Mouse (Mus musculus) limb, embryonic 13.5 days (tissue): Measurements from ENCODE around the gene C1qtnf6. TPM values are rescaled to one million over a fixed set of nuclear protein-coding genes. Genes with fewer than 3 reads are reported as not detected.
A peak's percentile ranks its signal among the peaks of the same experiment; 100 is the strongest.

Source experiments
- ATAC-seq: fragments of 200-750 bp; cut with Nextera tagmentation; 2 replicates; pipeline ENCODE4 v1.8.0; 2017; ENCODE audit warnings: low read depth, moderate number of reproducible peaks, moderate TSS enrichment; ENCODE audit not compliant: low FRiP score
- H3K27ac ChIP-seq: fragments of 300-500 bp; sonication (generic); 2 replicates; pipeline ENCODE4 v1.5.1; 2015; ENCODE audit warnings: inconsistent platforms, mild to moderate bottlenecking, moderate library complexity
- H3K27me3 ChIP-seq: fragments of 300-500 bp; sonication (generic); 2 replicates; pipeline ENCODE4 v1.6.1; 2015; ENCODE audit warnings: mild to moderate bottlenecking, inconsistent platforms
- H3K36me3 ChIP-seq: fragments of 300-500 bp; sonication (generic); 2 replicates; pipeline ENCODE4 v1.6.1; 2015; ENCODE audit warnings: inconsistent platforms, mild to moderate bottlenecking, moderate library complexity
- H3K4me1 ChIP-seq: fragments of 300-500 bp; sonication (generic); 2 replicates; pipeline ENCODE4 v1.6.1; 2015; ENCODE audit warnings: inconsistent platforms
- H3K4me2 ChIP-seq: fragments of 300-500 bp; sonication (generic); replicated peaks from 2 replicates; pipeline ENCODE4 v1.6.1; 2015; ENCODE audit warnings: inconsistent platforms, mild to moderate bottlenecking, moderate library complexity
- H3K4me3 ChIP-seq: fragments of 300-500 bp; sonication (generic); 2 replicates; pipeline ENCODE4 v1.5.1; 2015; ENCODE audit warnings: moderate library complexity, mild to moderate bottlenecking, inconsistent platforms
- H3K9ac ChIP-seq: fragments of 300-500 bp; sonication (generic); 2 replicates; pipeline ENCODE4 v1.6.1; 2015; ENCODE audit warnings: mild to moderate bottlenecking, inconsistent platforms
- H3K9me3 ChIP-seq: fragments of 300-500 bp; sonication (generic); 2 replicates; pipeline ENCODE4 v1.6.1; 2016; ENCODE audit warnings: inconsistent platforms
- WGBS: fragments of 180-500 bp; shearing (Covaris S2); methylation state at CpG from one replicate; pipeline ENCODE4 v1.1.7; 2015; 5-methylcytosine and 5-hydroxymethylcytosine counted together
- polyA plus RNA-seq: library from polyadenylated mRNA; unstranded; fragments of >200 nt; fragmentation: Nextera tagmentation; extraction: Ambion mirVana; gene quantifications from 2 replicates; pipeline ENCODE4 v1.2.1, GENCODE M21; 2015

C1qtnf6 gene
- polyA plus RNA-seq, 1 experiment from 2014 or later = 32.2 TPM

DNA sequence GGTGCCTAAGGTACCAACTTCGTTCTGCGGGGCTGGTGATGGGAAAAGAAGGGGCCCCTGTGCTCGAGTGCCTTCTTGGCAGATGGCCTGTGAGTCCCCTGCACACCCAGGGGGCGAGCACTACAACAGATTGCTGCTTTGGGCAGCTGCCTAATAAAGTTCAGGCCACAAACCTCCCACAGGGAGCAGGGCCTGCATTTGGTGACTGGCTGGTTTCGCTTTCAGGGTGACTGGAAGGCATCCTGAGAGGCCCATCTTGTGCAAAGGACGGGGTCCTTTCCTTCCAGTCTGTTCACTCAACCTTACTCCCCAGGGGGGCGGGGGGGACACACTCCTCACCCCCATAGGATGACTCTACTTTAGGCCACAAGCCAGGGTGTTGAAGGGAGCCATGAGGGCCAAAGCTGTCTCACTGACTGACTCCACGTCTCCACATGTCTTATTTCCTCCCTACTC, 21.1 kb downstream of the C1qtnf6 start:
- Histone ChIP-seq H3K4me3 (no peak overlapping the region), H3K36me3 (no peaks in the 10 kb centered on the region), H3K27ac (no peak overlapping the region; the same call in 1 of the 2 replicates), H3K9me3 (no peaks in the 10 kb centered on the region), H3K27me3 (no peaks in the 10 kb centered on the region), H3K4me2 (no peak overlapping the region), H3K9ac (peak overlapping the region; percentile 48; the same call in 1 of the 2 replicates), H3K4me1 (peaks cover 15% of the 10 kb centered on the region)
- WGBS = 52% methylated on average over 8 of the region's 8 CpGs
- ATAC-seq = no peak

DNA sequence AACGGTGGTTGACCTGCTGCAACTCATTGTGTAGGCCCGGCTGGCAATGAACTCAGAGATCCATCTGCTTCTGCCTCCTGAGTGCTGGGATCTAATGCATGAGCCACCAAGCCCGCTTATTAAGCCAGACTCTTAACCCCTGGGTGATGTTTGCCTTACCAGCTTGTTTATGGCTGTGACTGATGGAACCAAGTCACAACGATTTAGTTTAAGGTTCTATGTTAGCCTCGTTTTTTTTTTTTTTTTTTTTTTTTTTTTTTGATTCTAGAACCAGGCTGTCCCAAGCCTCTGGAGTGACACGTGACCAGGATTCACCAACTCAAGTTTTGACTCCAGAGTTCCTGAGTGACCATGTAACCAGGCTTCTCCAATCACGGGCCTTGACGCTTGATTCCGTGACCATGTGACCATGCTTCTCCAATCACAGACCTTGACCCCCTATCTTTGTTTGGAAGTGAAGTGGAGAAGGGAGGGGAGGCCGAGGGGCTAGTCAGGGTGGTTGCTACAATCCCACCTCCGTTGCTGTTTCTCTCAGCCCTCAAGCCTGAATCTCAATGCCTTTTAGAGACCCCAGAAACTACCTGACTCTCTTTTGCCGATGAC, 21.8 kb downstream of the C1qtnf6 start:
- H3K36me3 ChIP-seq = no peaks in the 10 kb centered on the region
- peaks cover 7% of the 10 kb centered on the region; the same call in 1 of the 2 replicates for H3K9me3 ChIP-seq
- no peak overlapping the region for H3K27ac ChIP-seq
- peak overlapping the region; percentile 48; the same call in 1 of the 2 replicates for H3K9ac ChIP-seq
- H3K27me3 ChIP-seq = no peaks in the 10 kb centered on the region
- no peak overlapping the region for H3K4me3 ChIP-seq
- no peak overlapping the region for H3K4me2 ChIP-seq
- H3K4me1 ChIP-seq = peaks cover 10% of the 10 kb centered on the region
- no peak for ATAC-seq
- WGBS = 48% methylated on average over 12 of the region's 12 CpGs

DNA sequence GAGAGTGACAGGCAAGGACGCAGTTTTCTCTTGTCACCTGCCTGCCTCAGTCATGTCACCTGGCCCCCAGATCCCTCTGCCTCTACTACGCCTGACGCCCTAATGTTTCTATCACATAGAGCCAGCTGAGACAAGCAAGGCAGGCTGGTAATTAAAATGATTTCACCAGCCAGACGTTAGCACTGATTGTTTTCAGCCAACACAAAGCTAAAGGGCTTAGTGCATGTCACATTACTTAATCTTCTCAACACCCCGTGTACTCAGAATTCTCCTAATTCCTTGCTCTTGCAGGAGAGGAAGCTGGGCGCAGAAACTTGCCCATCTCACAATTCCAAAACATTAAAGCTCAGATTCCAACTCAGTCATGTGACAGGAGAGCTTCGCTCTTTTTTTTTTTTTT, 22.8 kb downstream of the C1qtnf6 start:
- peaks cover 10% of the 10 kb centered on the region for H3K4me1 ChIP-seq
- no peak overlapping the region for H3K4me2 ChIP-seq
- H3K9ac ChIP-seq = no peak overlapping the region
- no peaks in the 10 kb centered on the region for H3K27me3 ChIP-seq
- H3K4me3 ChIP-seq = no peak overlapping the region
- 62% methylated on average over 7 of the region's 7 CpGs for WGBS
- no peak for ATAC-seq
- H3K27ac ChIP-seq = no peak overlapping the region
- H3K36me3 ChIP-seq = no peaks in the 10 kb centered on the region
- peaks cover 7% of the 10 kb centered on the region; the same call in 1 of the 2 replicates for H3K9me3 ChIP-seq

- Histone ChIP-seq H3K27ac (no peak overlapping the region), H3K27me3 (no peaks in the 10 kb centered on the region), H3K36me3 (no peaks in the 10 kb centered on the region), H3K4me3 (no peak overlapping the region), H3K9ac (no peak overlapping the region), H3K9me3 (peaks cover 7% of the 10 kb centered on the region; the same call in 1 of the 2 replicates), H3K4me2 (no peak overlapping the region), H3K4me1 (peaks cover 8% of the 10 kb centered on the region)
- 85% methylated on average over 3 of the region's 3 CpGs for WGBS
- ATAC-seq = no peak
Measured at GRCm38 (mm10) chr15:78505541-78505940, 25.7 kb downstream of the C1qtnf6 start.

DNA sequence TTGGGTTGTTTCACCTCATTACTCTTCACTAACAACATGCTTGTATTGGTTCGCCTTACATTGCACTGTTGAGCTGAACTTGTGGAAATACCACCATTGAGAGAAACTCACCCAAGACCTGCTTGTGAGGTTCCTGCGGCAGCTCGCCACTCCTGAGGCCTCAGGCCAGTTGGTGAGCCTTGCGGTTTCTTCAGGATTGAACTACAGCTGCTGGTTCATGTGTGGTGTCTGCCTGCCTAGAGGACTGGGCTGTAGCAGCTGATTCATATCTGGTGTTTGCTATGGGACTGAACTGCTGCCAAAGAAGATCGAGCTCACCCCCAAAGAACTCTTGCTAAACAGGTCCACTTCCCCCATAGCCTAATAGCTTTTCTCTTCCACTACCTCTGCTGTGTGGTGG, 26.4 kb downstream of the C1qtnf6 start:
- Histone ChIP-seq H3K4me1 (peaks cover 2% of the 10 kb centered on the region), H3K4me2 (no peak overlapping the region), H3K9ac (no peak overlapping the region), H3K9me3 (peaks cover 7% of the 10 kb centered on the region; the same call in 1 of the 2 replicates), H3K4me3 (no peak overlapping the region), H3K36me3 (no peaks in the 10 kb centered on the region), H3K27ac (no peak overlapping the region), H3K27me3 (no peaks in the 10 kb centered on the region)
- ATAC-seq = no peak
- whole genome bisulfite sequencing = 90% methylated on average over 5 of the region's 5 CpGs

DNA sequence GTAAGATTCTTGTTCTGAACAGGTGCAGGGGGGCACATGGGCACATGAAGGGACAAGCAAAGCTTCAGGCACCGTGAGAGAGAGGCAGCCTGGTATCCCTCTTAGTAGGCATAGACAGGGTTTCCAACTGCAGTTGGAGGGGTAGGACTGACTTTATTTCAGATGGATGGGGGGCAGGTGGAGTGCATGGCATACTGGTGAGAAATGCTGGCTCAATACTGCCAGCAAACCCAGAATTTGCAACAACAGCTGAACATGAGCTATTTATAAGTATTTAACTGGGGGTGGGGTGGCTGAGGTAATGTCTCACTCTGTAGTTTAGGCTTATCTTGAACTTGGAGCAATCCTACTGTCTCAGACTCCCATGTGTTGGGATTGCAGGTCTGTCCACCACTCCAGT, 27.2 kb downstream of the C1qtnf6 start:
- Histone ChIP-seq H3K9ac (no peak overlapping the region), H3K27me3 (no peaks in the 10 kb centered on the region), H3K4me3 (no peak overlapping the region), H3K4me2 (no peak overlapping the region), H3K36me3 (no peaks in the 10 kb centered on the region), H3K4me1 (no peaks in the 10 kb centered on the region; the same call in 1 of the 2 replicates), H3K9me3 (peaks cover 7% of the 10 kb centered on the region; the same call in 1 of the 2 replicates), H3K27ac (no peak overlapping the region)
- 72% methylated on average over 1 of the region's 1 CpGs for WGBS
- no peak for ATAC-seq

- WGBS = 72% methylated on average over 18 of the region's 18 CpGs
- no peak overlapping the region for H3K9ac ChIP-seq
- no peak for ATAC-seq
Measured at GRCm38 (mm10) chr15:78502437-78503132, 28.6 kb downstream of the C1qtnf6 start.

DNA sequence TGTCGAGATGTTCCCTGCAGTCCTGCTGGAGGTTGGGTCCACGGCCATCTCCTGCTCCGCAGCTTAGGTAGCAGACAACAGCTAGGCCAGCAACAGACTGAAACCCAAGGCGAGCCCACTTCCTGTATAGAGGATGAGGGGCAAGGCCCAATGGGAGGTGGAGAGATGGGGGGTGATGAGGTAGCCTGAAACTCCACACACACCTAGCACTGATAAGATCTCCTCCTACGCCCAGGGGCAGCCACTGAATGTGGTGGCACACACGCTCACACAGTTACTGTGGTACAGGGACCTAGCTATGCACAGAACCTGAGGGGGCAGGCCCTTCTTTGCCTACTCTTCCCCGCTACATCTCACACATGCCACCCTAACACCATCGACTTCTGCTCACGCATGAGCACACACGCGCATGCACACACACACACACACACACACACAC, 36.2 kb downstream of the C1qtnf6 start, which contains the start of gene Il2rb:
Gene Il2rb, minus strand, starts transcription at position 304 of the 439 bp plus-strand sequence.
- Histone ChIP-seq H3K27me3 (no peaks in the 10 kb centered on the region), H3K4me2 (no peak within 1 kb of the TSS), H3K9me3 (no peaks in the 10 kb centered on the region), H3K4me1 (peaks cover 3% of the 10 kb centered on the region), H3K27ac (no peak within 1 kb of the TSS), H3K36me3 (no peaks in the 10 kb centered on the region), H3K4me3 (no peak within 1 kb of the TSS), H3K9ac (no peak within 1 kb of the TSS)
- WGBS = 86% methylated on average over 11 of the region's 11 CpGs
- ATAC-seq = no peak

More at GRCm38 (mm10) chr15:78502437-78503132, 28.6 kb downstream of the C1qtnf6 start:
- H3K27ac ChIP-seq = no peak overlapping the region
- no peaks in the 10 kb centered on the region for H3K27me3 ChIP-seq
- no peak overlapping the region for H3K4me2 ChIP-seq
- no peak overlapping the region for H3K4me3 ChIP-seq
- H3K4me1 ChIP-seq = no peaks in the 10 kb centered on the region; the same call in 1 of the 2 replicates
- H3K9me3 ChIP-seq = peaks cover 7% of the 10 kb centered on the region; the same call in 1 of the 2 replicates
- no peaks in the 10 kb centered on the region for H3K36me3 ChIP-seq

- ATAC-seq = no peak
- no peaks in the 10 kb centered on the region for H3K9me3 ChIP-seq
- no peak overlapping the region for H3K4me3 ChIP-seq
- H3K27ac ChIP-seq = no peak overlapping the region
- peaks cover 9% of the 10 kb centered on the region for H3K4me1 ChIP-seq
- H3K36me3 ChIP-seq = no peaks in the 10 kb centered on the region
- 76% methylated on average over 10 of the region's 10 CpGs for WGBS
- no peaks in the 10 kb centered on the region for H3K27me3 ChIP-seq
- no peak overlapping the region for H3K9ac ChIP-seq
- H3K4me2 ChIP-seq = no peak overlapping the region
Measured at GRCm38 (mm10) chr15:78493401-78494010, 37.7 kb downstream of the C1qtnf6 start.

- no peaks in the 10 kb centered on the region for H3K36me3 ChIP-seq
Measured at GRCm38 (mm10) chr15:78491301-78491700, 39.9 kb downstream of the C1qtnf6 start.

DNA sequence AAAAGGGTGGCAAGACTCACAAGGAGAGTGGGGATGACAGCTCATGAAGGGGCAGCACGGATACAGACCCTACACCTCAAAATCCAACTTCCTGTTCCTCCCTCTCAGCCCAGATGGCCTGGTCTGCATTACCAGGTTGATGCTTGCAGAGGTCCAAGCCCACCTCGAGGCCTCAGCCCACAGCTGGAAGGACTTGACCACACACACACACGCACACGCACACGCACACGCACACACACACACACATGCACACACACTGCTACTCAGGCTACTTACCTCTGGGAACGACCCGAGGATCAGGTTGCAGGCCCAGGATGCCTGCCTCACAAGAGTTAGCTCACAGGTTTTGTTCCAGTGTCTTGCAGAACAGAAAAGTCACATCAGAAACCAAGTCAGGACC, 41.3 kb downstream of the C1qtnf6 start:
- ATAC-seq = no peak
- H3K4me3 ChIP-seq = no peak overlapping the region
- no peaks in the 10 kb centered on the region for H3K36me3 ChIP-seq
- peaks cover 9% of the 10 kb centered on the region for H3K4me1 ChIP-seq
- peaks cover 3% of the 10 kb centered on the region; the same call in 1 of the 2 replicates for H3K27me3 ChIP-seq
- H3K9me3 ChIP-seq = no peaks in the 10 kb centered on the region
- WGBS = 39% methylated on average over 8 of the region's 8 CpGs
- no peak overlapping the region for H3K4me2 ChIP-seq
- no peak overlapping the region for H3K27ac ChIP-seq
- peak overlapping the region; percentile 19; the same call in 1 of the 2 replicates for H3K9ac ChIP-seq

More at GRCm38 (mm10) chr15:78491301-78491700, 39.9 kb downstream of the C1qtnf6 start:
- Histone ChIP-seq H3K4me3 (no peak overlapping the region), H3K9ac (no peak overlapping the region), H3K27me3 (peaks cover 3% of the 10 kb centered on the region; the same call in 1 of the 2 replicates), H3K27ac (no peak overlapping the region), H3K4me2 (no peak overlapping the region), H3K4me1 (peaks cover 9% of the 10 kb centered on the region), H3K9me3 (no peaks in the 10 kb centered on the region)
- 83% methylated on average over 3 of the region's 3 CpGs for WGBS
- ATAC-seq = no peak

DNA sequence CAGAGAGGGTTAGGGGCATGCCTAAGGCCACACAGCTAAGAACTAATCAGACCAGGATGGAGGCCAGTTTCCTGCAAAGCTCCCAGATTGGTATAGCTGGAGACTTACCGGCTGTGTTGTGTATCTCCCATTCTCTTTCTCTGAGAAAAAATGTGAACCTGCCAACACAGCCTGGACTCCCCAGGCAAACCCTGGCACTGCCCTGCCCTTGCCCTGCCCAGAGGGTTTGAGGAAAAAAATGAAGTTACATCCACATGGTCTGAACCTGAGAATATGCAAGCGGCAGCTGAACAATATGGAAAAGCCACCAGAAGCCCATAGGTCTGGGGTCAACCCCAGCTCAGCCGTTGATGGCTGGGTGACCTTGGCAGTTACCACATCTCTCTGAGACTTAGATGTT, 42.0 kb downstream of the C1qtnf6 start:
- Histone ChIP-seq H3K27me3 (peaks cover 3% of the 10 kb centered on the region; the same call in 1 of the 2 replicates), H3K9me3 (no peaks in the 10 kb centered on the region), H3K36me3 (no peaks in the 10 kb centered on the region), H3K9ac (no peak overlapping the region), H3K4me2 (no peak overlapping the region), H3K27ac (no peak overlapping the region), H3K4me1 (peaks cover 9% of the 10 kb centered on the region), H3K4me3 (no peak overlapping the region)
- WGBS = 83% methylated on average over 3 of the region's 3 CpGs
- no peak for ATAC-seq
